Mouse (Mus musculus) megakaryocyte-erythroid progenitor cell, adult 5-6 weeks (primary cell): ENCODE results near the gene Ndufa9. TPM values are rescaled to one million over a fixed set of nuclear protein-coding genes. Genes with fewer than 3 reads are reported as not detected.

Experiments used
- ATAC-seq: replicated peaks from 2 replicates; pipeline ENCODE4 v1.8.0; 2016; ENCODE audit warnings: mild to moderate bottlenecking, inconsistent platforms; ENCODE audit not compliant: severe bottlenecking, poor library complexity, low FRiP score, low TSS enrichment
- total RNA-seq, 2 experiments: library from RNA; stranded (forward) in 1 of 2; stranded (reverse) in 1 of 2; fragments of 200-1000, 215-1000 nt in 1 of 2; fragments of >200 nt in 1 of 2; fragmentation: Nextera tagmentation in 1 of 2; gene quantifications; 2 replicates each; pipeline ENCODE4 v1.2.3; 2014 to 2017

Ndufa9 gene
- total RNA-seq, 2 experiments from 2014 or later: 114 to 156 TPM

DNA sequence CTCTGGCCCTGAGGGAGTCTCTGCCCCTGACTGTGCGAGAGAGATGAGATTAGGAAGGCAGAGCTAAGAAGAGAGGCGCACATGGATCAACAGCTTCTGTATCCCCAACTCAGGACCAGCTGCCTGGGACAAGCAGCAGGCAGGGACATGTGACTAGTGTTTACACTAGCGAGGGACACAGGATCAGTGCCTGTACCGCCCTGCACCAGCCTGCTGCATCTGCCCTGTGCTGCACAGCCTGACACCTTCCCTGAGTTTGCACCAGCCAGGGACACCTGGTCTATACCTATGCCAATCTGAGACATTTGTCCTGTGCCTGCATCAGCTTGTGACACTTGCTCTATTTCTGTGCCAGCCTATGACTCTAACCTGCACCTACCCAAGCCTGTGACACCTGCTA is 75.1 kb downstream of the Ndufa9 start:
- no peak for ATAC-seq

DNA sequence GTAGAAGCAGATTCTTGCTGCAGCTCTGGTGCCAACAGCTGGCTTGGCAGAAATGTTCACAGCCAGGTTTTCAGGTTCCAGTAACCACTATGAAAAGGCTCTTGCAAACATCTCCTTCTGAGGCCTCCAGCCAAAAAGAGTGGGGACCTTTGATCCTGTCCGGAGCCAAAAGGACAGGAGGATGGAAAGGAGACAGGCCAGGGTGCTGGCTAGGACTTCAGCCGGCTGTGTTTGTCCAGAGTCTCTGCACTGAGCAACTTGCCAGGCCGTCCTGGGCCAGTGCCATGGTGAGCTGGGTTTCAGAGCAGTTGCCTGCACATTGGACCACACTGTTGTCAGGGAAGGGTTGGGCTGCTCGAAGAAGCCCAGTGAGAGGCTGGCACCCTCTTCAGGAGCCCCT is 76.6 kb downstream of the Ndufa9 start:
- ATAC-seq: no peak

Other genes starting within 250 kb of the Ndufa9 start
- gene Kcna1, start 202.8 kb downstream of the Ndufa9 start, total RNA-seq (2014; fragmentation: Nextera tagmentation): not detected in 2 replicates
- gene Kcna1, start 202.8 kb downstream of the Ndufa9 start, total RNA-seq (2017): not detected in 2 replicates
- not detected in 2 replicates for gene Kcna6, start 108.5 kb downstream of the Ndufa9 start, total RNA-seq (2014; fragmentation: Nextera tagmentation)
- gene Kcna6, start 108.5 kb downstream of the Ndufa9 start, total RNA-seq (2017): not detected in 2 replicates
- gene Akap3, start 4.0 kb upstream of the Ndufa9 start, total RNA-seq (2014; fragmentation: Nextera tagmentation): not detected in 2 replicates
- gene Akap3, start 4.0 kb upstream of the Ndufa9 start, total RNA-seq (2017): not detected in 2 replicates
- 1.4 TPM in 1 of 2 replicates, not detected in the other for gene Dyrk4, start 72.7 kb upstream of the Ndufa9 start, total RNA-seq (2014; fragmentation: Nextera tagmentation)
- not detected in 2 replicates for gene Dyrk4, start 72.7 kb upstream of the Ndufa9 start, total RNA-seq (2017)
- gene Rad51ap1, start 90.5 kb upstream of the Ndufa9 start, total RNA-seq (2014; fragmentation: Nextera tagmentation): 85.9 and 90.7 TPM in 2 replicates
- 174 and 247 TPM in 2 replicates for gene Rad51ap1, start 90.5 kb upstream of the Ndufa9 start, total RNA-seq (2017)
- 16.7 and 36.8 TPM in 2 replicates for gene D6Wsu163e, start 90.8 kb upstream of the Ndufa9 start, total RNA-seq (2014; fragmentation: Nextera tagmentation)
- 29.3 and 60.9 TPM in 2 replicates for gene D6Wsu163e, start 90.8 kb upstream of the Ndufa9 start, total RNA-seq (2017)
- gene Fgf6, start 166.4 kb upstream of the Ndufa9 start, total RNA-seq (2014; fragmentation: Nextera tagmentation): not detected in 2 replicates
- gene Fgf6, start 166.4 kb upstream of the Ndufa9 start, total RNA-seq (2017): not detected in 2 replicates
- not detected in 2 replicates for gene Fgf23, start 223.8 kb upstream of the Ndufa9 start, total RNA-seq (2014; fragmentation: Nextera tagmentation)
- gene Fgf23, start 223.8 kb upstream of the Ndufa9 start, total RNA-seq (2017): not detected in 2 replicates